Mouse (Mus musculus) sigmoid colon, adult 10 weeks (tissue): ENCODE results near the gene Gm21188. TPM values are rescaled to one million over a fixed set of nuclear protein-coding genes. Genes with fewer than 3 reads are reported as not detected.

ENCODE experiments used
- polyA plus RNA-seq: library from polyadenylated mRNA; stranded (reverse); fragments of 350-450 nt; fragmentation: Illumina TruSeq; extraction: RNeasy Lipid Tissue Mini Kit (QIAGEN cat#74804); gene quantifications from one replicate; pipeline ENCODE4 v1.2.3, GENCODE M21; 2014; ENCODE audit warnings: low read depth, low replicate concordance

Gm21188 gene
- polyA plus RNA-seq, result 4.5 TPM

DNA sequence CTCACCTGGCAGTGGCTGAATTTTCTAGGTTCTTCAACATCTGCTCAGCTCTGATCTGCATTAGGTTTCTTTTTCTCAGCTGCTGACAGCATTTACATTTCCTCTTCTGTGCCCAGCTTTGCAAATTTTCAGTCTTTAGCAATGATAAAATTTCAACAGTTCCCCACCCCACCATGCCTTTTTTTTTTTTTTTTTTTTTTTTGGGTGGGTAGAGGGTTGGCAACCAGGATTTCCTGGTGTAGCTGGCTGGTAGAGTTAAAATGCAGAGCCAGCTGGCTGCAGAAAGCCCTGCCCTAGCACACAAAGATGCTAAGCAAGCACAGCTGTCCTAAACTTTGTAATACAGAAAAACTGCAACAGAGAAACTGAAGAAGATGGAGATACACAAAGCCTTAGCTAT lies at the start of gene Gm21188:
Gene Gm21188, minus strand, starts transcription at position 110 of the 400 bp plus-strand sequence.

GRCm38 (mm10) chr13:120026911-120027310 lies 25.1 kb downstream of the Gm21188 start, which contains the start of gene Gm36079:
Gene Gm36079 (minus strand): TSS chr13:120027011.

Other genes with a start within 250 kb of the Gm21188 start
- gene AF067063, start 222.0 kb downstream of the Gm21188 start, polyA plus RNA-seq, result not detected
- not detected for gene D13Ertd608e, start 216.2 kb downstream of the Gm21188 start, polyA plus RNA-seq
- gene Tcstv1, start 157.4 kb downstream of the Gm21188 start, polyA plus RNA-seq, result not detected
- not detected for gene Gm21761, start 122.9 kb downstream of the Gm21188 start, polyA plus RNA-seq
- gene B020031M17Rik, start 101.4 kb downstream of the Gm21188 start, polyA plus RNA-seq, result not detected
- not detected for gene Gm36079, start 25.2 kb downstream of the Gm21188 start, polyA plus RNA-seq
- gene Gm20767, start 88.1 kb upstream of the Gm21188 start, polyA plus RNA-seq, result not detected
- not detected for gene Gm21818, start 120.2 kb upstream of the Gm21188 start, polyA plus RNA-seq
- not detected for gene Gm21762, start 163.8 kb upstream of the Gm21188 start, polyA plus RNA-seq
- gene Gm21731, start 186.9 kb upstream of the Gm21188 start, polyA plus RNA-seq, result not detected
- gene AF067061, start 210.9 kb upstream of the Gm21188 start, polyA plus RNA-seq, result not detected
- 1.0 TPM for gene BC147527, start 248.2 kb upstream of the Gm21188 start, polyA plus RNA-seq